Mouse (Mus musculus): Measurements from ENCODE around the gene Cenpb.
A peak's percentile ranks its signal among the peaks of the same experiment; 100 is the strongest.

Cenpb gene

DNA sequence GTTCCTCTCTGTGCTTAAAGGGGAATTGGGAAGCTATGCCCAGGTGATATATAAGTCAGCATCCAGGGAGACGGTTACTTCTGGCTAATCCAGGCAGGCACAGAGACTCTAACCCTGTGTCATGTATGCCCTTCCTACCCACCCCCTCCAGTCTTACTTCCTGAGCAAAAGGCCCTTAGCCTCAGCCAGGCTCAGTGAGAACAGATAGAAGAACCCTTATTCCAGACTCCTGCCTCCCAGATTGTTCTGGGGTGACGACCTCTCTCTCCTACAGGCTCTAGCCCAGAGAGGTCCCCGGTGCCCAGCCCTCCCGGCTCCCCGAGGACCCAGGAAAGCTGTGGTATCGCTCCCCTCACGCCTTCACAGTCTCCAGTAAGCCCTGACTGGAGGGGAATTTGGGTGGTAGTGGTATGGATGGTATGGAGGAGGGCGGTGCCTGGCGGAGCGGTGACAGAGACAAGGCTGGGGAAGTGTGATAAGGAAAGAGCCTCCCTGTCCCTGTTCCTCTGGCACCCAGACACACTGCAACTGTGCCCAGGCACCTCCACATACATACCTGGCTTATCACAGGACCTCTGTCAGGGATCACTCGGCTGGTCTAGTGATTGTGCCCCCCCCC, 44.2 kb downstream of the Cenpb start:
- DNase-seq: peak; percentile 1

DNA sequence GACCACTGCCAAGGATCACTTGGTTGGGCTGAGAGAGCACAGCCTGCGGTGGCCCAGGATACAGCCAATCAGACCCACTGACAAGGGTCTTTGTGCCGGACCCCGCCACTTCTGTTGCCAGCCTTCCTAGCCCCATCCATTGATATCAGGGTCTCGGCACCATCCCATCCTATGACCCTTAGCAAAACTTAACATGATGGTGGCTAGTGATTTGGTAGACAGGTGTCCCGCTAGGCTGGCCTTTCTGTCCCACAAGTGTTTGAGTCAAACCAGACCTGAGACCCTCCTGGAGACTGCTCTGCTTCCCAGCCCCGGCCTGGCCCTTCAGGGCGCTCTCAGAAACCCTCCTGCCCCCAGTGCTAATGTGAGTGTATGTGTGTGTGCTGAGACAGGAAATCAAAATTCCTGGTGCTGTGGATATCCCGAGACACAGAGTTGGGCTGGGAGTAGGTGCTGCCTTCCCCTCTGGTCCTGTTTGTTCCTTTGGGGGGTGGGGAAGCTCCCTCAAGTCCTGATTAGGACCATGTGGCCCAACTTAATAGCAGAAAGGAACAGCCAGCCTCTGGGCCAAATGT, 45.0 kb downstream of the Cenpb start:
- no peak for DNase-seq

DNA sequence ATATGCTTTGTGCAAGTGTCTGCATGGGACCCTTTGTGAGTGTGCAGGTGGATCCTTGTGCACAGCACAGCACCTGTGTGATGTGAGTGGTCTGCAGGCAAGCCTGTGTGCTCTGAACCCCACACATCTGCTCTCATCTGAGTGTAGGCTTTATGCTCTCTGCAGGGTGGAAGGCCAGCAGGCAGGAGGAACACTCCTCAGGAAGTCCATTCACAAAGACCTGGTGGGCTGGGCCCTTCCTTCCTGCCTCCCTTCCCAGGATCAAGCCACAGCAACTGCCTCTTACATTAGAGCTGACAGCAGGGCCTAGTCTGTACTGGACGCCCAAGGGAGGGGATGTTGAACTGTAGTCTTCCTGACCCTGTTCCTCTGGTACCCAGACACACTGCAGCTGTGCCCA, 45.5 kb downstream of the Cenpb start:
- DNase-seq: peak; percentile 68

DNA sequence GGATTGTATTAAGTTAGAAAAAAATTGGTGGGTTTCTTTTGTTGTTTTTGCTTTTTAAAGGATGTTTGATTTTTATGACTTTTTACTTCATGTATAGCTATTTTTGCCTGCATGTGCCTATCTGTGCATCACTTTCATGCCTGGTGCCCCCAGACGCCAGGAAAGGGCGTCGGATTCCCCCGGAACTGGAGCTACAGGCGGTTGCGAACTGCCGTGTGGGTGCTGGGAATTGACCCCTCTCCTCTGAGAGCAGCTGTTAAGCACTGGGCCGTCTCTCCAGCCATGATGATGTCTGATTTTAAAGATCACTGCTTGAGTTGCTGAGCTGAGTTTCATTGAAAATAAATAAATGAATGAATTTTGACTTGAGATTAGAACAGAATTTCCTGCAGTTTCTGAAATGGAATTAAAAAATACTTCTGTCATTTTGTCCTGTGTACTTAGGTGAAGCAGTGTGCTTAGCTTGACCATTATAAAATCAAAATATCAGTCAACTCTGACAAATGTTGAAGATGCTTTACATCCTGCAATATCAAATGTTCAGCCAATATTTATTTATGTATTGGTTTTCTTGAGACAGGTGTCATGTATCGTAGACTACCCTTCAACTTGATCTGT, 46.8 kb downstream of the Cenpb start, which contains the start of gene Gm11037:
Gm11037 (plus strand) TSS at position 568 of the 618 bp plus-strand sequence.
- no peak for DNase-seq

DNA sequence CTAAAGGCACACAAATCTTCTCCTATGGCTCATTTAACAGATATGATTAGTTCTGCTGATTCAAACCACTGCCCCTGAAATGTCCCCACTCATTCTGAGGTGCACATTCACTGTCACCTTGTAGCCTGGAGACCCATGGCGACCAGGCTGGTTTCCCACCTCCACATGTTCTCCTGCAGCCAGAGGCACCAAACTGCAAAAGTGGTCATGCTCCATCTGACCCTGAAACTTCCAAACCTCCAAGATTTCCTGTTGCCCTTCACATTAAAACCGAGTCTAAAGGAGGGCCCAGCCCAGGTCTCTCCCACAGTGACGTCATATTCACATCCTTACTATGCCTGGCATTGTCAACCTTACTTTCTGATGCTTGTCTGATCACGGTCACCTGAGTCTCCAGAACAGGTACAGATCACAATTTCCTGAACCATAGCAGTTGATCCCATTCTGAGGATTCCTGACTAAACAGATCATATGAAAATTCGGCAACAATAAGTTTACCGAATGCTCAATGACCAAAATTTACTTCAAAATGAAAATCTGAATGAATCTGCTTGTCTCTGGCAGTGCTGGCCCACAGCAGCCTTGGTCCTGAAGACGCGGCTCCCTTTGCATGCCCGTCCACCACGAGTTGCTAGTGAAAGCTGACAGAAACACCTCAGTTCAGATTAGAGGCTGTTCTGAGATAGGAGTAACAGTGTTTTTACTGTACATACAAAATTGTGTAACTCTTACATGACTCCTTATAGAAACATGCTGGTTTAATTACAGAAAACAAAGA, 47.6 kb downstream of the Cenpb start:
- DNase-seq: no peak

DNA sequence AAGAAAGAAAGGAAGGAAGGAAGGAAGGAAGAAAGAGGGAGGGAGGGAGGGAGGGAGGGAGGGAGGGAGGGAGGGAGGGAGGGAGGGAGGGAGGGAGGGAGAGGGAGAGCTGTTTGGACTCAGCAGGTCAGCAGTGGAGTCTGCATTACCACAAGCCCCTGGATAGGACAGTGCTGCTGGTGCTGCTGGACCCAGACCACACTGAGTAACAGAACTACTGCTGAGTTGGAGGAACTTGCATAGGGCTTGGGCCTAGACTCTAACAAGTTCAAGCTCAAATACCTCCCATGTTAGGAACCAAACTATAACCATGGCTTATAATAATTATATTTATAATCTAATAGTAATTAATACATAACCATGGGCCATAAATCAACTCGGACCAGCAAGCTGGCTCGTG, 49.0 kb downstream of the Cenpb start:
- no peak for DNase-seq

DNA sequence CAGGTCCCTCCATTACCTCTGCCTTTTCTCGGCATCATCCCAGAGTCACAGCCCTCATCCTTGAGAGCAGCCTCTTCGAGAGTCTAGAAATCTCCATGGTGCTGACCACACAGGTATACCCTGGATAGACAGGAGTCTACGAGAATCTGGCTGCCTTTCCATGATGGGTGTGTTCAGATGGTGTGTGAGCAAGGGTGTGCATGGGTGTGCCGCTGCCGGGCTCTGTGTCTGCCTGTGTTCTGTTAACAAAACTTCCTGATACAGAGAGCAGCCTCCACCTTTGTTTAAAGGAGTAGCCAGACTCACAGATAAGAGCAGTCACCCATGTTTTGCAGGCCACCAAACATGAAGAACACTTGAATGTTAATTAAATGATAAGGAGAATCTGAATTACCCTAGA, 50.0 kb downstream of the Cenpb start:
- no peak for DNase-seq

DNA sequence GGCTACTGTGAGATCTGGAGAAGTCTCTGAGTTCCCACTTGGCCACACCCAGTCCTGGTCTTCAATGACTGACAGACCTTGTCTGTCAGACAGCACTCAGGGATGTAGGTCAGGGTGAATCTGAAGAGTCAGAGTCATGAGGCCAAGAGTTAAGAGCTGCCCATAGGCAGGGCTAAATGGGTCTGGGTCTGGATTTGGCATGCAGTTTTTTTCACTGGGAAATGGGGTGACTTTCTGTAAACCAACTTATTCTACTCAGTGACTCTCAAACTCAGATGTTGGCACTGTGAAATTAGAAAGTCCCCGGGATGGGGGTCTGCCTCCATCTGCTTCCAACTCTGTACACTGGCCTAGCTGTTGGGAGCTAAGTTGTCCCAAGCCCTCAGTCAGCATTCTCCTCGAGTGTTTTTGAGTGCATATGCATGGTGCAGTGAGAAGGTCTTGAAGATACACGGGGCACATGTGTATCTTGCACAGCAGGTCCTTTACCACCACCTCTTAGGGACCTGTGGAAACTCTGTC, 51.2 kb downstream of the Cenpb start:
- no peak for DNase-seq

DNA sequence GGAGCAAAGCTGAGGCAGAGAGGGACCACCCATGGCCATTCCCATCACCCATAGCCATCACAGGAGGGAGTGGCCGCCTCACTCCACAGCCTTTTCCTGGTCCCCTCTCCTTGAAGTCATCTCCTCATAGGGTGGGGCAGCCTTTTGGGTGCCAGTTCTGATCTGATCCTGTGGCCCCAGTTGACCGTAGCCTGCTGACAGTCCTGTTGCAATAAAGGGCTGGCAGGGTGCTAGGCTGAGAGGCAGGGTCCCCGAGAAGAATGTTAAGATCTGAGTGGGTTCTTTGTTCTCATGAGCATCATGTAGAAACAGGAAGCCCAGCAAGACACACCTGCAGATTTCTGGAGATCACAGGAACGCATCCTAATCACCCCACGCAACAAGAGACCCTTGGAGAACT, 51.7 kb downstream of the Cenpb start:
- DNase-seq: no peak

DNA sequence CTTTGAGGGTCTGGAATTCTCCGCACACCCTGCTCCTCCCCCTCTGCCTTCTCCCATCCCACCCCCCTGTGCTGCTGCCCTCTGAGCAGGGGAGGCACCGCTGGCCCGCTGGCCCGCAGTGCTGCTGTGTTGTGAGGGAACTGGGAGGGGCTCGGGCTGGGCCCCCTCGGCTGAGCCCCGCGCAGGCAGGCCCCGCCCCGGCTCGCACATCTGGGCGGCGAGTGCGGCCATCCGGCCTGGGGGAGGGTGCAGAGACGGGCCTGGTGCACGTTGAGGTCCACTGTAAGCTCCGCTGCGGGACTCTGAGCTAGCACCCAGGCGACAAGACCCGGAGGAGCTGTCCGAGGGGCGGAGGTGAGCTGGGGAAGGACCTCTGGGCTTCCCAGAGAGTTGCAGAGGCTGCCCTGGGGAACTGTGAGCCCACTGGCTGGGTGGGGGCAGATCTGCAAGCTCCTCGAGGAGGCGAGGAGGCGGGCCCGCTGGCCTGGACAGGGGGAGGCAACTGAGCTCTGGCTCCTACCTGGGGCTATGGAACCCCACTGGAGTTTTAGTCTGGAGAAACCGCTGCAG, 52.6 kb downstream of the Cenpb start, which contains the start of gene Hspa12b:
Hspa12b (plus strand) TSS at position 120 of the 570 bp plus-strand sequence.
- peak; percentile 36 for DNase-seq

DNA sequence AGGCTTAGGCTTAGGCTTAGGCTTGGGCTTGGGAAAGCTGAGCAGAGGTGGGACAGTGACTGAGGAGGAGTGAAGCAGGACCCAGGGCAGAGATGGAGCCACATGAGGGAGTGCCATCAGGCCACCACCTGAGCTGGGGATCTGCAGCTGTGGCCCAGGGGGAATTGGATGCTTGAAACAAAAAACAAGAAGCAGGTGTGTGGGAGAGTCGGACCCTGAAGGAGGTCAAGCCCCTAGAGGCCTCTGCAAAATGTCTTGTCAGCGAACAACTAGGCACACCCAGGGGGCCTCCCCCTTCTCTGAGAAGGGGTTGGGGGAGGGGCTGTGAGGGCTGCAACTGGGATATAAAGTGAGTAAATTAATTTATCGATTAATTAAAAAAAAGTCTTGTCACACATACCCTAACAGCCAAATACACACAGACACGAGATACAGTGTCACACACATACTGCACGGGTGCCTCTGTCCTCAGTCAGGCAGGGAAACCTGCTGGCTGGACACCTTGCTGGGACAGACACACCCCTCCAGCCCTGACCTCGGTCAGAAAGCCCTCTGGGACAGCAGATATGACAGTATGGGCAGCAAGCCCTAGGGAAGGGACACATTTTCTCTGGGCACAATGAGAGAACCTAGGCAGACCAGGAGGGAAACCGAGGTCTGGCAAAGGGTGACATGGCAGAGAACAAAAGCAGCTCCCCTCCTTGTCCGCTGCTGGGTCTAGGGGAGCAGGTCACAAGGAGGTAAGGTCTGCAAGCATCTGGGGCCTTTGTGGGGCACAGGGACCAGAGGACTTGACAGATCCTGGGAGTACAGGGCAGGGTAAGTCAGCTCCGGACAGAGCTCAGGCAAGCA, 53.7 kb downstream of the Cenpb start:
- DNase-seq: no peak
